Mouse (Mus musculus): ENCODE results near the gene Prkca. TPM values are rescaled to one million over a fixed set of nuclear protein-coding genes. Genes with fewer than 3 reads are reported as not detected.

Prkca gene
- polyA plus RNA-seq, 1 experiment: 18.1 TPM

DNA sequence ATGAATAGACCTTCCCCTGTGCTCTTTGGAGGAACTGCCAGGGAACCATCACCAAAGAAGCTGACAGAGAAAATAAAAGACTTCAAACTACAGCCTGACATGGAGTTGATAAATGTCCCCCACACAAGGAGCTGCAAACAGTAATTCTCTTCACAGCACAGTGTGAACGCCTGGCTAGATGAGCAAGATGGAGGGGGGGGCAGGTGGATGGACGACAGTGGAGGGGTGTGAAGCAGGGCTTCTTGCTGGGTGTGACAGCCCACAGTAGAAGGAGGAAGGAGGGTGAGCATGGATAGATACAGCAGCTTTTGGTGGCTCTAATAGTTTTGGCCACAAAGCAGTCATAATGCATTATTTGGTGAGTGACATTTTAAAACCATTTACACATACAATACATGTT, 100.1 kb downstream of the Prkca start:
- TF ChIP-seq USF1 (IDR thresholded peaks at IDR 0.05; ENCODE audit: low read depth): no peak
- no peak for TF ChIP-seq MAX (IDR thresholded peaks at IDR 0.05)
- TF ChIP-seq CTCF (IDR thresholded peaks at IDR 0.05; ENCODE audit: control insufficient read depth, insufficient read depth, insufficient read length): no peak
- no peak for TF ChIP-seq FOSL1 (IDR thresholded peaks at IDR 0.05; ENCODE audit: insufficient read depth, low read length, poor library complexity, severe bottlenecking)
- no peak for TF ChIP-seq MYOD1 (IDR thresholded peaks at IDR 0.05; ENCODE audit: control insufficient read depth, insufficient read length, low read depth)
- TF ChIP-seq MYOG (IDR thresholded peaks at IDR 0.05; ENCODE audit: control insufficient read depth, extremely low read depth, insufficient read length): no peak
- TF ChIP-seq CEBPB (IDR thresholded peaks at IDR 0.05; ENCODE audit: low read depth): no peak
- H3K27me3 ChIP-seq (ENCODE audit: control insufficient read depth, insufficient read depth, insufficient read length): no peaks in the 10 kb centered on the region
- H3K36me3 ChIP-seq (ENCODE audit: control insufficient read depth, insufficient read depth): no peaks in the 10 kb centered on the region
- H3ac ChIP-seq (ENCODE audit: control insufficient read depth, insufficient read length, low read depth): no peak overlapping the region
- H3K79me2 ChIP-seq (ENCODE audit: control insufficient read depth, insufficient read depth): peaks cover 100% of the 10 kb centered on the region
- H3K79me3 ChIP-seq (ENCODE audit: low read depth): peaks cover 52% of the 10 kb centered on the region
- no peak overlapping the region for H3K4me3 ChIP-seq (ENCODE audit: insufficient read depth, poor library complexity, severe bottlenecking)

DNA sequence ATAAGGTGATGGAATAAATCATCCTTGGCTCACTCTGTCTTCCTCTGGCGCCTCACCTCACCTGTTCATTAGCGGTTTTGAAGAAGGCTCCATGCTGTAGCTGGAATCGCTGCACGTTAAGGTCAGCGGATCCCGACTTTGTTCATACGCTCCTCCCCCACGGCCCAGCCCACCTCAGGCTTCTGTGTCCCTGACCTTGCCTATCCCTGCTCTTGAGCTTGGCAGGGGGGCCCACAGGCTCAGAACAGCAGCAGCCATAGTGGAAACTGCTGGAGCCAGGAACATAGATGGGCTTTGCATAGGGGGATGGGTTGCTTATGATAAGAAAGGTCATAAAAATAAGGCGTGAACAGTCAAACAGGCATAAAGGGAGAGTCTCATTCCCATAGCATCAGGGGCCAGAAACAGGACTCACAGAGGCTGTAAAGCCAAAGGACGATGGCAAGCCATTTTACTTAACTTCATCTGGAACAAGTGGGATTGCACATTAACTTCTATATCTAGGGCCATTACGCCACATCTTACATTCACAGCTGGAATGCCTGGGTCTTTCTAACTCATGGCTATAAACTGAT, 102.7 kb downstream of the Prkca start:
- TF ChIP-seq CEBPB (IDR thresholded peaks at IDR 0.05; ENCODE audit: low read depth): no peak
- TF ChIP-seq FOSL1 (IDR thresholded peaks at IDR 0.05; ENCODE audit: insufficient read depth, low read length, poor library complexity, severe bottlenecking): no peak
- TF ChIP-seq MYOD1 (IDR thresholded peaks at IDR 0.05; ENCODE audit: control insufficient read depth, insufficient read length, low read depth): no peak
- no peak for TF ChIP-seq CTCF (IDR thresholded peaks at IDR 0.05; ENCODE audit: control insufficient read depth, insufficient read depth, insufficient read length)
- TF ChIP-seq MAX (IDR thresholded peaks at IDR 0.05): no peak
- Histone ChIP-seq H3K27me3 (ENCODE audit: control insufficient read depth, insufficient read depth, insufficient read length) (no peaks in the 10 kb centered on the region), H3K79me2 (ENCODE audit: control insufficient read depth, insufficient read depth) (peaks cover 100% of the 10 kb centered on the region), H3K36me3 (ENCODE audit: control insufficient read depth, insufficient read depth) (no peaks in the 10 kb centered on the region), H3K4me3 (ENCODE audit: insufficient read depth, poor library complexity, severe bottlenecking) (no peak overlapping the region), H3K79me3 (ENCODE audit: low read depth) (peaks cover 64% of the 10 kb centered on the region), H3ac (ENCODE audit: control insufficient read depth, insufficient read length, low read depth) (no peak overlapping the region)

DNA sequence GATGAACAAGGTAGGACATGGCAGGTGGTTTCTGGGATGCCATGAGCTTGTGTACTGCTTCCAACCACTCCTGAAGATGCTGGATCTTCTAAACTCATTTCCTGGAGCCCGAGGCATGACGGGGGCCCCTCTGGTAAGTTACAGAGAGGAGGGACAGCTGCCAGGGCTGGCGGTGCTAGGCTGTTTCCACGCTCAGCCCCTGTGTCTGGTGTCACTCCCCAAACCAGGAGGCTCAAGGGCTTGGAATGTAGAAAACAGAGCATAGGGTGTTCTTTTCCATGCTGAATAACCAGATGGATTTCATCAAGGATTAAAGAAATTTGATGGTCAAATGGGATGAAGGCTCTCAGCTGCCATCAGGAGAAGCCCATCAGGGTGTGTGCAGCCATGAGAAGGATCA, 104.6 kb downstream of the Prkca start:
- Histone ChIP-seq H3K79me2 (ENCODE audit: control insufficient read depth, insufficient read depth) (peaks cover 100% of the 10 kb centered on the region), H3ac (ENCODE audit: control insufficient read depth, insufficient read length, low read depth) (no peak overlapping the region), H3K4me3 (ENCODE audit: insufficient read depth, poor library complexity, severe bottlenecking) (no peak overlapping the region), H3K36me3 (ENCODE audit: control insufficient read depth, insufficient read depth) (peaks cover 8% of the 10 kb centered on the region), H3K27me3 (ENCODE audit: control insufficient read depth, insufficient read depth, insufficient read length) (no peaks in the 10 kb centered on the region), H3K79me3 (ENCODE audit: low read depth) (peaks cover 71% of the 10 kb centered on the region)
- TF ChIP-seq MYOG (IDR thresholded peaks at IDR 0.05; ENCODE audit: control insufficient read depth, extremely low read depth, insufficient read length): no peak
- no peak for TF ChIP-seq CTCF (IDR thresholded peaks at IDR 0.05; ENCODE audit: control insufficient read depth, insufficient read depth, insufficient read length)
- TF ChIP-seq MAX (IDR thresholded peaks at IDR 0.05): no peak
- TF ChIP-seq MYOD1 (IDR thresholded peaks at IDR 0.05; ENCODE audit: control insufficient read depth, insufficient read length, low read depth): no peak
- no peak for TF ChIP-seq CEBPB (IDR thresholded peaks at IDR 0.05; ENCODE audit: low read depth)
- no peak for TF ChIP-seq FOSL1 (IDR thresholded peaks at IDR 0.05; ENCODE audit: insufficient read depth, low read length, poor library complexity, severe bottlenecking)
- no peak for TF ChIP-seq USF1 (IDR thresholded peaks at IDR 0.05; ENCODE audit: low read depth)

DNA sequence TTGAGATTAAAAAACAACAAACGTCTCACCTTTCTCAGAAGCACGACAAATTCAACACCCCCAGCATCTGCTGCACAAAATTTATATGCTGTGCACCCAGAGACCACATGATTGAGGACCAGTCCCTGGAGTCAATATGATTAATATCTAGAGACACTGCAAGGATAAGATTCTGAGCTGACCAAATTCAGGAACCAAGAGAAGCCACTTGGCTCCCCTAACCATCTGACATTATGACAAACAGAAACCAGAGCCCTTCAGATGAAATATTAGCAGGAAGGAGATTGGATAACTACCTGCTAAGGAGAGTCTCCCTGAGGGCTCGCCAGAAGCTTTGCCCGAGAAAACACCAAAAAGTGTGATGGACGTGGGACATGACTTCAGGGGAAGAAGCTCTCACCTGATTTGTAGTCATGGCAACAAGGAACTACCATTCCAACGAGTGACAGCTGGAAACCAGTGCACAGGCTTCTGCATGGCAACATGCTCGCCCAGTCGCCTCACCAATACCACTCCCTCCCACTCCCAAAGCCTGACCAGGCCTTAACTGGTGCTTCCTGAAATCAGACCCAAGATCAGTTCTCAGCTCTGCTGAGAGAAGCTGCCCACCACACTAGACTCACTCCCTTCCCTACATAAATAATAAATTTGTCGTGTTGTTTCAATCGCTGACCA, 106.8 kb downstream of the Prkca start:
- Histone ChIP-seq H3K36me3 (ENCODE audit: control insufficient read depth, insufficient read depth) (peaks cover 10% of the 10 kb centered on the region), H3K27me3 (ENCODE audit: control insufficient read depth, insufficient read depth, insufficient read length) (no peaks in the 10 kb centered on the region), H3ac (ENCODE audit: control insufficient read depth, insufficient read length, low read depth) (no peak overlapping the region), H3K79me2 (ENCODE audit: control insufficient read depth, insufficient read depth) (peaks cover 100% of the 10 kb centered on the region), H3K4me3 (ENCODE audit: insufficient read depth, poor library complexity, severe bottlenecking) (no peak overlapping the region), H3K79me3 (ENCODE audit: low read depth) (peaks cover 60% of the 10 kb centered on the region)
- TF ChIP-seq USF1 (IDR thresholded peaks at IDR 0.05; ENCODE audit: low read depth) (no peak), CTCF (IDR thresholded peaks at IDR 0.05; ENCODE audit: control insufficient read depth, insufficient read depth, insufficient read length) (no peak), MYOG (IDR thresholded peaks at IDR 0.05; ENCODE audit: control insufficient read depth, extremely low read depth, insufficient read length) (no peak), MYOD1 (IDR thresholded peaks at IDR 0.05; ENCODE audit: control insufficient read depth, insufficient read length, low read depth) (no peak), FOSL1 (IDR thresholded peaks at IDR 0.05; ENCODE audit: insufficient read depth, low read length, poor library complexity, severe bottlenecking) (no peak), CEBPB (IDR thresholded peaks at IDR 0.05; ENCODE audit: low read depth) (no peak), MAX (IDR thresholded peaks at IDR 0.05) (no peak)

DNA sequence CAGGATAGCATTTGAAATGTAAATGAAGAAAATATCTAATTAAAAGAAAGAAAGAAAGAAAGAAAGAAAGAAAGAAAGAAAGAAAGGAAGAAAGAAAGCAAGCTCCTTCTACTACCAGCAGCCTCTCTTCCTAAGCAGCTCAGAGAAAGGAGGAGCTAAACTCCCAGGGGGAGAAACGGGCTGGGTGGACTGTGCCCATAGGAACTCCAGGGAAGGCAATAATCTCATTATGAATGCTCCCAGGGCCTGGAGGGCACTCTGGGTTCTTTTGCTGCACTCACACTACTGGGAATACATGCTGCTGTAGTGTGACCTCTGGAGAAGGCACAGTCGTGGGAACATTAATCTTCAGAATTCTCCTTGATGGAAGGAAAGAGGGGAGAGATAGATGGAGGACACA, 107.5 kb downstream of the Prkca start:
- Histone ChIP-seq H3ac (ENCODE audit: control insufficient read depth, insufficient read length, low read depth) (no peak overlapping the region), H3K79me2 (ENCODE audit: control insufficient read depth, insufficient read depth) (peaks cover 98% of the 10 kb centered on the region), H3K79me3 (ENCODE audit: low read depth) (peaks cover 58% of the 10 kb centered on the region), H3K36me3 (ENCODE audit: control insufficient read depth, insufficient read depth) (peaks cover 10% of the 10 kb centered on the region), H3K27me3 (ENCODE audit: control insufficient read depth, insufficient read depth, insufficient read length) (no peaks in the 10 kb centered on the region), H3K4me3 (ENCODE audit: insufficient read depth, poor library complexity, severe bottlenecking) (no peak overlapping the region)
- TF ChIP-seq FOSL1 (IDR thresholded peaks at IDR 0.05; ENCODE audit: insufficient read depth, low read length, poor library complexity, severe bottlenecking) (no peak), USF1 (IDR thresholded peaks at IDR 0.05; ENCODE audit: low read depth) (no peak), MYOG (IDR thresholded peaks at IDR 0.05; ENCODE audit: control insufficient read depth, extremely low read depth, insufficient read length) (no peak), CEBPB (IDR thresholded peaks at IDR 0.05; ENCODE audit: low read depth) (no peak), MAX (IDR thresholded peaks at IDR 0.05) (no peak), CTCF (IDR thresholded peaks at IDR 0.05; ENCODE audit: control insufficient read depth, insufficient read depth, insufficient read length) (no peak), MYOD1 (IDR thresholded peaks at IDR 0.05; ENCODE audit: control insufficient read depth, insufficient read length, low read depth) (no peak)
